Mouse (Mus musculus) intestine, embryonic 16.5 days (tissue): ENCODE measurements around the gene Zfp609. TPM values are rescaled to one million over a fixed set of nuclear protein-coding genes. Genes with fewer than 3 reads are reported as not detected.

Source experiments
- ATAC-seq: fragments of 200-750 bp; cut with Nextera tagmentation; 2 replicates; pipeline ENCODE4 v1.8.0; 2017; ENCODE audit warnings: moderate TSS enrichment, moderate library complexity
- H3K27ac ChIP-seq: fragments of 300-500 bp; sonication (generic); 2 replicates; pipeline ENCODE4 v1.5.1; 2014; ENCODE audit warnings: mild to moderate bottlenecking, low read length
- H3K27me3 ChIP-seq: fragments of 300-500 bp; sonication (generic); replicated peaks from 2 replicates; pipeline ENCODE4 v1.6.1; 2014; ENCODE audit warnings: low read length, control low read depth, mixed read lengths; ENCODE audit not compliant: control insufficient read depth, insufficient read depth
- H3K36me3 ChIP-seq: fragments of 300-500 bp; sonication (generic); 2 replicates; pipeline ENCODE4 v1.6.1; 2014; ENCODE audit warnings: low read length, control low read depth; ENCODE audit not compliant: control insufficient read depth, insufficient read depth
- H3K4me1 ChIP-seq: fragments of 300-500 bp; sonication (generic); 2 replicates; pipeline ENCODE4 v1.6.1; 2014; ENCODE audit warnings: low read length, control low read depth, mixed read lengths; ENCODE audit not compliant: control insufficient read depth, insufficient read depth
- H3K4me2 ChIP-seq: fragments of 300-500 bp; sonication (generic); 2 replicates; pipeline ENCODE4 v1.6.1; 2014; ENCODE audit warnings: low read depth, low read length, control low read depth
- H3K4me3 ChIP-seq: fragments of 300-500 bp; sonication (generic); 2 replicates; pipeline ENCODE4 v1.5.1; 2014; ENCODE audit warnings: mild to moderate bottlenecking, low read length
- H3K9ac ChIP-seq: fragments of 300-500 bp; sonication (generic); 2 replicates; pipeline ENCODE4 v1.6.1; 2014; ENCODE audit warnings: low read depth, low read length
- H3K9me3 ChIP-seq: fragments of 300-500 bp; sonication (generic); 2 replicates; pipeline ENCODE4 v1.6.1; 2016; ENCODE audit warnings: low read length, control low read depth; ENCODE audit not compliant: control insufficient read depth
- WGBS: fragments of 180-500 bp; shearing (Covaris S2); extraction: QIAGEN DNeasy Blood & Tissue Kit; methylation state at CpG from one replicate; pipeline ENCODE4 v1.1.7; 2014; 5-methylcytosine and 5-hydroxymethylcytosine counted together
- polyA plus RNA-seq: library from polyadenylated mRNA; unstranded; fragments of >200 nt; fragmentation: Nextera tagmentation; extraction: Ambion mirVana; gene quantifications from 2 replicates; pipeline ENCODE4 v1.2.1, GENCODE M21; 2015

Zfp609 gene
- polyA plus RNA-seq, 1 experiment from 2014 or later = 4.2 TPM

DNA sequence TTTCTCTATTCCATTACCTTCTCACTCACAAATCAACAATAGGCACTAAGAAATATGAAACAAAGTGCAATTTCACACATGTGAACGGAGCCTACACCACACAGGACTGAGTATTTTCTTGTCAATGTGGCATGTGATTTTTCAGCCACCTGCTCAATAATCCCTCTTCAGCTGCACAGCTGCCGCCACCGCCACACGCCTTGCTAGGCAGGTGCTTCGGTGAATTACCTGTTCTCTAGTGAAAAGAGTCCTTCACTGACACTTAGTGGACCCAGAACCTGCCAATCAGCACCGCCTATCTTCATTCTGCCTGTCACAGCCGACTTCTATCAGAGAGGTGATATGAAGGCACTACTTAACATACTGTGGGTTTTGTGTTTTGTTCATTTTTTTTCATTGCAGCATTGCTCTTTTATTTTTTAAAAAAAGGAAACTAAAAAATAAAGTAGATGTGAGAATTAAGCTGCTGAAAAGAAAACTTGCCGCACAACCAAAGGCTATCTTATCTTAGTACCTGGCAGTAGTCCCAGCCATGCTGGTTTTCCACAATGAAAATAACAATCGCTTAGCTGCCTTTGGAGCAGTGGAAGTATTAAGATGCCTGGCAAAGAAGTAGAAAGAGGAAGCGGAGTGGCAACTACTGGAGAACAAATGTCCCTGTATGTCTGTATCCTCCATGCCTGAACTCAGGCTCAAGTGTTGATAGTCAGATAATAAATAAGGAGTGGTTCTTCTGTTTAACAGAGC, 3.5 kb downstream of the Zfp609 start:
- ATAC-seq = peak; percentile 19
- peak overlapping the region; percentile 54 for H3K9ac ChIP-seq
- 0 out of 2 replicates have a peak overlapping the region, but pooled peaks have one; percentile 19 for H3K4me3 ChIP-seq
- no peaks in the 10 kb centered on the region for H3K27me3 ChIP-seq
- H3K4me1 ChIP-seq = peaks cover 31% of the 10 kb centered on the region
- no peaks in the 10 kb centered on the region for H3K36me3 ChIP-seq
- no peaks in the 10 kb centered on the region for H3K9me3 ChIP-seq
- WGBS = 52% methylated on average over 10 of the region's 10 CpGs
- H3K27ac ChIP-seq = peak overlapping the region; percentile 26
- peak overlapping the region; percentile 30 for H3K4me2 ChIP-seq

DNA sequence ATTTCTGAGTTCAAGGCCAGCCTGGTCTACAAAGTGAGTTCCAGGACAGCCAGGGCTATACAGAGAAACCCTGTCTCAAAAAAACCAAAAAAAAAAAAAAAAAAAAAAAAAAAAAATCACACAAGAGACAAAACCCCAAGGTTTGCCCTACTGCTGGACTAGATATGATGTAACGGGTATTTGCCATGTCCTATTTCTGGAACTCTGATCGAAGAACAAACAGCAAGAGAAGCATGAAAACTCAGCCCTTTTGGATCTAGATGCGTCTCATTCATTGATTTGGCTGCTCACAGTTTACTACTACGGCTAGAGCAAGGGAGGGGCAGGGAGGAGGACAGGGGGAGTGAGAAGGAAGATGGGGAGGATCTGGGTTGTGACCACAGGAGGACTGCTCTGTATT, 5.4 kb downstream of the Zfp609 start:
- Histone ChIP-seq H3K9me3 (no peaks in the 10 kb centered on the region), H3K4me1 (peaks cover 25% of the 10 kb centered on the region), H3K4me2 (no peak overlapping the region), H3K27me3 (no peaks in the 10 kb centered on the region), H3K36me3 (no peaks in the 10 kb centered on the region), H3K4me3 (no peak overlapping the region), H3K9ac (no peak overlapping the region), H3K27ac (no peak overlapping the region)
- no peak for ATAC-seq
- WGBS = 76% methylated on average over 4 of the region's 4 CpGs

- Histone ChIP-seq H3K27me3 (no peaks in the 10 kb centered on the region), H3K9me3 (no peaks in the 10 kb centered on the region), H3K27ac (no peak overlapping the region), H3K4me1 (peaks cover 15% of the 10 kb centered on the region), H3K4me3 (no peak overlapping the region), H3K4me2 (no peak overlapping the region), H3K9ac (no peak overlapping the region), H3K36me3 (no peaks in the 10 kb centered on the region)
- ATAC-seq = no peak
- WGBS = 77% methylated on average over 2 of the region's 2 CpGs
These were observed 7.1 kb downstream of the Zfp609 start for GRCm38 (mm10) chr9:65820301-65820700.

GRCm38 (mm10) chr9:65818402-65818801, 9.0 kb downstream of the Zfp609 start:
- H3K27me3 ChIP-seq = no peaks in the 10 kb centered on the region
- no peak overlapping the region for H3K4me2 ChIP-seq
- H3K27ac ChIP-seq = no peak overlapping the region
- no peak for ATAC-seq
- H3K4me3 ChIP-seq = no peak overlapping the region
- H3K4me1 ChIP-seq = peaks cover 1% of the 10 kb centered on the region
- no peak overlapping the region for H3K9ac ChIP-seq
- 77% methylated on average over 2 of the region's 2 CpGs for WGBS
- no peaks in the 10 kb centered on the region for H3K36me3 ChIP-seq
- H3K9me3 ChIP-seq = no peaks in the 10 kb centered on the region

GRCm38 (mm10) chr9:65812841-65813240, 14.5 kb downstream of the Zfp609 start:
- Histone ChIP-seq H3K4me2 (no peak overlapping the region), H3K27ac (no peak overlapping the region), H3K27me3 (no peaks in the 10 kb centered on the region), H3K4me1 (peaks cover 3% of the 10 kb centered on the region; the same call in 1 of the 2 replicates), H3K9ac (no peak overlapping the region), H3K9me3 (no peaks in the 10 kb centered on the region), H3K36me3 (no peaks in the 10 kb centered on the region), H3K4me3 (no peak overlapping the region)
- 56% methylated on average over 2 of the region's 2 CpGs for WGBS
- no peak for ATAC-seq

GRCm38 (mm10) chr9:65811784-65812183, 15.6 kb downstream of the Zfp609 start:
- Histone ChIP-seq H3K36me3 (no peaks in the 10 kb centered on the region), H3K4me2 (no peak overlapping the region), H3K4me1 (peaks cover 3% of the 10 kb centered on the region; the same call in 1 of the 2 replicates), H3K9me3 (no peaks in the 10 kb centered on the region), H3K27ac (no peak overlapping the region), H3K4me3 (no peak overlapping the region), H3K27me3 (no peaks in the 10 kb centered on the region), H3K9ac (no peak overlapping the region)
- WGBS = 84% methylated on average over 1 of the region's 1 CpGs
- no peak for ATAC-seq

DNA sequence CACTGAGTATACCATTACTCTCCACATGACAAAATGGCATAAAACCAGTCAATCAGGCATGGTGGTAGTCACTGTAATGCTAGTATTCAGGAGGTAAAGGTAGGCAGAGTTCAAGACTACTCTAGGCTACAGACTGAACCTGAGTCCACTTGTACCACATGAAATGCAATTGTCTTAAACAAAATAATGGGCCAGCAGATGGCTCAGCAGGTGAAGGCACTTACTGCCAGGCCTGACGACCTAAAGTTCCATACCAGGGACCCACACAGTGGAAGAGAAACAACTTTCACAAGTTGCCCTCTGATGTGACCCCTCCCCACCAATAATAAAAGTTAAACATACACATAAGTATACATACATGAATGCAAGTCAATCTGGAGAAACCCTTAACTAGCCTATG, 19.5 kb downstream of the Zfp609 start:
- no peaks in the 10 kb centered on the region for H3K27me3 ChIP-seq
- WGBS = 62% methylated on average over 1 of the region's 1 CpGs
- H3K4me3 ChIP-seq = no peak overlapping the region
- no peaks in the 10 kb centered on the region for H3K36me3 ChIP-seq
- no peaks in the 10 kb centered on the region for H3K4me1 ChIP-seq
- H3K27ac ChIP-seq = no peak overlapping the region
- no peak overlapping the region for H3K9ac ChIP-seq
- H3K4me2 ChIP-seq = no peak overlapping the region
- no peaks in the 10 kb centered on the region for H3K9me3 ChIP-seq
- no peak for ATAC-seq

DNA sequence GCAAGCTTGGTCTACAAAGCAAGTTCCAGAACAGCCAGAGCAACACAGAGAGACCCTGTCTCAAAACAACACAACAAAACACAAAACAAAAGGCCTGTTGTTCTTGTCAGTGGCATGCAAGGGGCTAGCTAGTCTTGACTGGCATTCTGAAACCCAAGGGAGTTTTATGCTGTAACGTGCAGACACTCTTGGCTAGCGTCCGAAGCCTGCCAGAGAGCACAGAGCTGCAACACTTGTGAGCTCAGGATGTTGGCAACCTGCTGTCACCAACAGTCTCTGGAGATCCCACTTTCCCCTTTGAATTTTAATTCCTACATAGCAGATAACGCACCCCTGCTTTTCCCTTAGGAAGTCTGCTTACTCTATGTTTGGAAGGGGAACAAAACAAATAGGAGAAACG, 20.1 kb downstream of the Zfp609 start:
- H3K4me1 ChIP-seq = no peaks in the 10 kb centered on the region
- H3K9ac ChIP-seq = no peak overlapping the region
- H3K36me3 ChIP-seq = no peaks in the 10 kb centered on the region
- no peak overlapping the region for H3K4me3 ChIP-seq
- no peak overlapping the region for H3K4me2 ChIP-seq
- H3K9me3 ChIP-seq = no peaks in the 10 kb centered on the region
- H3K27ac ChIP-seq = no peak overlapping the region
- no peaks in the 10 kb centered on the region for H3K27me3 ChIP-seq
- no peak for ATAC-seq
- 64% methylated on average over 5 of the region's 5 CpGs for WGBS

DNA sequence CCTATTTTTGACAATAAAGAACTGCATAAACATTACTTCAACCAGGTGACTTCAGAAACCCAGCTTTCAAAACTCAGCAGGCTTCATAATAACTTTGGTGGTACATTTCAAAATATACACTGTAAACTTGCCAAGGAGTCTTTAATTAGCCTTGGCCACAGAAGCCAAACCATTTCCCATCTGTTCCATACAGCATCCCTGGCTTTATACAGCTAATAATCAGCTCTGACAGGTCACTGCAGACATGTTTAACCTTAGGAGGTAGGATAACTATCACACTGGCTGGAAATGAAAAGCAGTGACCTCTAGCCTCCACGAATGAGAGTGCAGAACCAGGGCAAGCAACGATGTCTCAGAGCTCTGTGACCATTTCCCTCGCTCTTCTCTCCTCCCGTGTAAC, 27.6 kb downstream of the Zfp609 start:
- Histone ChIP-seq H3K27me3 (no peaks in the 10 kb centered on the region), H3K4me2 (no peak overlapping the region), H3K4me3 (no peak overlapping the region), H3K9ac (no peak overlapping the region), H3K4me1 (0 out of 2 replicates have a peak, but pooled peaks cover 2% of the 10 kb centered on the region), H3K9me3 (no peaks in the 10 kb centered on the region), H3K27ac (no peak overlapping the region), H3K36me3 (no peaks in the 10 kb centered on the region)
- 81% methylated on average over 4 of the region's 4 CpGs for WGBS
- ATAC-seq = no peak

- ATAC-seq = no peak
- Histone ChIP-seq H3K4me1 (peaks cover 7% of the 10 kb centered on the region; the same call in 1 of the 2 replicates), H3K36me3 (no peaks in the 10 kb centered on the region), H3K4me2 (no peak overlapping the region), H3K27ac (no peak overlapping the region), H3K4me3 (no peak overlapping the region), H3K9ac (no peak overlapping the region), H3K27me3 (no peaks in the 10 kb centered on the region), H3K9me3 (no peaks in the 10 kb centered on the region)
- 87% methylated on average over 2 of the region's 2 CpGs for WGBS
These were observed 31.7 kb downstream of the Zfp609 start for GRCm38 (mm10) chr9:65795651-65796050.
